Mouse (Mus musculus) embryo, embryonic 9.5 days (tissue): Measurements from ENCODE around the gene Pou6f1.
A peak's percentile ranks its signal among the peaks of the same experiment; 100 is the strongest.
"Not testable (repeated sequence)": the region's sequence is repeated elsewhere in the genome, so short reads cannot be mapped to it uniquely, and the experiment has no call there.

Experiments
- DNase-seq: peaks from one replicate; pipeline ENCODE4 v3.0.0-alpha.2; 2017; ENCODE audit errors: extremely low spot score

The Pou6f1 gene

DNA sequence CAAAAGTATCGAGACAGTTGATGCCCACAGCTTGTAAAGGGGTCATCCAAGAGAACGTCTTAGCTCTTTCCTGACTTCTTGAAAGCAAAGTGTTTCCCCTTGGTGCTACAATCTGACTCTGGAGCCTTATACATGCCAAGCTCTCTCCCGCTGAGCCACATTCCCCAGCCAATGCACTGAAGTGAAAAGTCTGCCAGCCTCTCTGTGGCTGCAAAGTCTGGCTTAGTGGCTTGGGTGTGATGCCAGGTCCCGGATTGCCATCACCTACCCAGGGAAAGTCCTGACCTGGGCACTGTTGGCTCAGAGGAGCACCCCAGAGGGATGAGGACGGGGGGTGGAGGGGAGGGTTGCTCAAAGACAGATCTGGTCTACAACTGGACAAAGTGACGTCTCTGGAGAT lies 23.0 kb downstream of the Pou6f1 start:
- no peak for DNase-seq

DNA sequence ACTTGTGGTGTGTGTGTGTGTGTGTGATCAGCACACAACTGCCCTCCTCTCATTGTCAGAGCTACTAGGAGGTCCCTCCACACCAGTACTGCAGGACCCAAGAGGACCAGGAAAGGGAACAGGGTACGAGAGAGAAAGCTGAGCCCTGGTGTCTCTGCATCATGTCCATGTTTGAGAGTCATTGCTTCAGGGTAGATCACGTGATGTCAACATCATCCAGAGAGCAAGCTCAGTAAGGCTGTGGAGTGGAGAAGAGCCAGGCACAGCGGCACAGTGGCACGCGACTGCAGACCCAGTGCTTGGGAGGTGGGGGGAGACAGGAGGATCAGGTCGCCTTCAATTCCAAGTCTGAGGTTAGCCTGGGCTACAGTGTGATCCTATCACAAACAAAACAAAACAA lies 23.4 kb downstream of the Pou6f1 start:
- no peak for DNase-seq

DNA sequence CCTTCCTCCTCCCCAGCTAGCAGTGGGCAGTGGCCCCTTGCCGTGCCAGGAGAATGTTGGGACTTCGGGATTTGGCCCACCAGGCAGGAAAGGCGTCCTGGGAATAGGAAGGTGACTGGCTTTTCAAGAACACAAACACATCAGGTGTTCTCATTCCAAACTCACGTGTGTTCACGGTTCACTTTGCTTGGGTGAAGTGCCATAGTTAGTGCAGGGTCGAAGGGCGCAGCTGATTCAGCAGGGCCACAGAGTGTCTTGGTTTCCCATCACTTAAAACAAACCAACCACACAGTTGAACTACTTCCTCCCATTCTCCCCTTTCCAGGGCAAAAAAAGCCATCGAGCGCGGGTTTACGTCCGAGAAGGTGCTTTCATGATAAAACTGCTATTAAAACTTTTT lies 24.4 kb downstream of the Pou6f1 start:
- no peak for DNase-seq

DNA sequence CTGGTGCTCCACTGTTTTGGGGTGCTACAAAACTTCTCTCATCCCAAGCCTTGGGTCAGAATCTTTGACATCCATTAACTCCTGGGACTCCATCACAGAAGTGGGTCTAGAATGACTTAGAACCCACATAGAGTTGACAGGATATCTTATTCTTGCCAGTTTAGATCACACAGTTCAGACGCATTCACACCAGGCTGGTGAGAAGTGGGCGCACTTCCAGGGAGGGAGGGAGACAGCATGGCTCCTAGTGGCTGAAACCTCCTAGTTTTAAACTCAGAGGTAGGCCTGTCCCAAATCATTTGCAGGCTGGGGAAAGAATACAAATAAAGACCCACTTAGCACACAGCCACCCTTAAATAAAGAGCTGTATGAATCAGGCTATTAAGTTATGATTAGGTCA lies 25.4 kb downstream of the Pou6f1 start:
- DNase-seq, result no peak

DNA sequence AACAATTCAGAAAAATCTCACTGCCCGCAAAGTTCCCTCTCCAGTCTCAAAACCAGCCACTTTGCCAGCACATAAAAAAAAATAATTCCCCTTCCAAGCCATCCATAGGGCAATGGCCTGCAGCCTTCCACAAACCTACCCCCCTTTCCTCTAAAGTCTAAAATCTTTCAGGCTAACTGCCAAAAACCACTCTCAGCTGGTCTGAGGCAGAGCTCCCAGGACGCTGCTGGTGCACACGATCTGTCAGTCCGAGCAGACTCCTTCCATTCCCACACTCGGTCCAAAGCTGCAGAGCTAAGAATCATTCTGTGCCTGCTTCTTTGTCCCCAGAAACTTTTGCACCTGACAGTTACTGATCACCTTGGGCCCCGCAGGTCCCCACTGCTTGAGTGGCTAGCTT lies 25.8 kb downstream of the Pou6f1 start:
- no peak for DNase-seq

DNA sequence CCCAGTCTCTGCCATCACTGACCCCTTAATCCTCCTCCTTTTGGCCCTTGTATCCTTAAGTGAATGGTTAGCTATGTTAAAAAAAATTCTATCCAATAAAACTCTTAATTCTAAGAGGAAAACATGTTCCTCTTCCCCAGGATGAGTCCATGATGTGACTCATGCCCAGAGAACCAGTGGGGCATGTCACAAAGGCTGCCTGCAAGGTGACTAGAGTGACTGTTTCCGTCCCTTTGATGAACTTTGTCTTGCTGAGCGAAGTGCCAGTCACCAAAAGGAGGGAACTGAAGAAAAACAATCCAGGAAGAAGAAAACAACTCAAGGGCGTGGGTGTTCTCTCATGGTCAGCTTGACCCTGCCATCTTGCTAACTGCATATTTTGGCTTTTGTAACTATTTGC lies 30.5 kb downstream of the Pou6f1 start:
- no peak for DNase-seq

DNA sequence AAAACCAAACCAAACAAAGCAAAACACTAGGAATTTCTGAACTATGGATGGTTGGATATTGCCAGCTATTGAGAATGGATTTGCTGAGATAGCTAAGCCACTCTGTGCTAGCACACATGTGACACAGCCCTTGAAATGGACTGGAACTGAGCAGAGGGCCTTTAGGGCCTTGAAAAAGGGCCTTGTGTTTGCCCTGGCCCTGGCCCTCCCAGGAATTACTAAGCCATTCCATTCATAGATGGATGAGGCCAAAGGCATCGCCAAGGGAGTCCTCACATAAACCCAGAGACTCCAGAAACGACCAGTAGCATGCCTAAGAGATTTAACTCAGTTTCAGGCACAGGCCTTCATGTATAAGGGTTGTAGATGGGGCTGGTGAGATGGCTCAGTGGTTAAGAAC lies 33.3 kb downstream of the Pou6f1 start:
- no peak for DNase-seq

DNA sequence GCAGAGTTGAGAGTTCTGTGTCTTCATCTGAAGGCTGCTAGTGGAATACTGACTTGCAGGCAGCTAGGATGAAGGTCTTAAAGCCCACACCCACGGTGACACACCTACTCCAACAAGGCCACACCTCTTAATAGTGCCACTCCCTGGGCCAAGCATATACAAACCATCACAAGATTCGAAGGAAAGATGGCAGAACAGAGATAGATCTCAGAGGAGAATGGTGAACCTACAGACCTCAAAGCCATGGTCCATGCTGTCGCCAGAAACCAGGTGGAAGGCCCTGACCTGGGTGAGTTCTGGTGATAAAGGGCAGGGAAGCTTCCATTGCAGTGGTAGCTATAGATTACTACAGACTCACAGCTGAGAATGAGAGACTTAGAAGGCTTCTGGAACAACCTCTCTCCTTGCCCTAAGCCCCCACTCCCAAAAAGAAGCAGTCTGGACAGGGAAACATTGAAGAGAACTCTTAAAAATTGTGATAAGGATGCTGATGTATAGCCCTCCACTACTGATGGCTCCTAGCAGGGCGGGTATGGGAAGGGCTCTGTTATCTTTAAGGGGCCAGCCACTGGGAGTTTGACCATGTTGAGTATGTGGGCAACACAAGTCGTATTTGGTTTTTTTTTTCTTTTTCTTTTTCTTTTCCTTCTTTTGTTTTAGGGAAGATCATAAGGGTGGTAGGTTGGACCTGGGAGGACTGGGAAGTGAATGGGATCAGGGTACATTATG lies 41.9 kb downstream of the Pou6f1 start:
- no peak for DNase-seq

DNA sequence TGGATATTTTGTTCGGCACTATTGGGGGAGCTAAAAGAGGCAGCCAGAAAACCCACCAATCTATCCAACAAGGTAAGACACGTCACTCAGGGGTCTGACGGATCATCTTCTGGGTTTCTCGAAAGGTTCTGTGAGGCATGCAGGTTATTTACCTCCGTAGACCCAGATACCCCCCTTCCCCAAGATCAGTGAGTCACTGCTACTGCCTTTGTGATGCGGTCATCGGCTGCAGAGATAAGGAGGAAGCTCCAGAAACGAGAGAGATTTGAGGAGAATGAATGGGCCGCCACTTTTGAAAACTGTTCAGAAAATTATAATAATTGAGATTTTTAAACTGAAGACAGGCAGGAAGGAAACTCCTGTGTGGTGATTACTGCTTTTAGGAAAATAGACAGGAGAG lies 43.4 kb downstream of the Pou6f1 start:
- no peak for DNase-seq

DNA sequence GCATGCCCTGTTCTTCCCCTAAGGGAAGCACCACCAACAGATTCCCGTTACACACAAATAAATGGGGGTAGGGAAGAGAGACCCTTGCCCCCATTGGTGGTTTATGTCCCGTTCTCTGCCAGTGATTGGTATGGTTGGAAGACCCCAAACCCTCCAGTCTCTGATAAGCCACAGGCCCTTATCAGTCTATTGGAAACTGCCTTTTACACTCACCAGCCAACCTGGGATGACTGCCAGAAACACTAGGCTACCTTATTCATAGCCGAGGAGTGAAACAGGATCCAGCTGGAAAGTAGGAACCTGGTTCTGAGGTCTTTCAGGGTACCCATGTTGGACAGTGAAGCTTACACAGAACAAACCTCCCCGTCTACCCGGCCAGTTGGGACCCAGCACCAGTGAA lies 43.8 kb downstream of the Pou6f1 start:
- no peak for DNase-seq

DNA sequence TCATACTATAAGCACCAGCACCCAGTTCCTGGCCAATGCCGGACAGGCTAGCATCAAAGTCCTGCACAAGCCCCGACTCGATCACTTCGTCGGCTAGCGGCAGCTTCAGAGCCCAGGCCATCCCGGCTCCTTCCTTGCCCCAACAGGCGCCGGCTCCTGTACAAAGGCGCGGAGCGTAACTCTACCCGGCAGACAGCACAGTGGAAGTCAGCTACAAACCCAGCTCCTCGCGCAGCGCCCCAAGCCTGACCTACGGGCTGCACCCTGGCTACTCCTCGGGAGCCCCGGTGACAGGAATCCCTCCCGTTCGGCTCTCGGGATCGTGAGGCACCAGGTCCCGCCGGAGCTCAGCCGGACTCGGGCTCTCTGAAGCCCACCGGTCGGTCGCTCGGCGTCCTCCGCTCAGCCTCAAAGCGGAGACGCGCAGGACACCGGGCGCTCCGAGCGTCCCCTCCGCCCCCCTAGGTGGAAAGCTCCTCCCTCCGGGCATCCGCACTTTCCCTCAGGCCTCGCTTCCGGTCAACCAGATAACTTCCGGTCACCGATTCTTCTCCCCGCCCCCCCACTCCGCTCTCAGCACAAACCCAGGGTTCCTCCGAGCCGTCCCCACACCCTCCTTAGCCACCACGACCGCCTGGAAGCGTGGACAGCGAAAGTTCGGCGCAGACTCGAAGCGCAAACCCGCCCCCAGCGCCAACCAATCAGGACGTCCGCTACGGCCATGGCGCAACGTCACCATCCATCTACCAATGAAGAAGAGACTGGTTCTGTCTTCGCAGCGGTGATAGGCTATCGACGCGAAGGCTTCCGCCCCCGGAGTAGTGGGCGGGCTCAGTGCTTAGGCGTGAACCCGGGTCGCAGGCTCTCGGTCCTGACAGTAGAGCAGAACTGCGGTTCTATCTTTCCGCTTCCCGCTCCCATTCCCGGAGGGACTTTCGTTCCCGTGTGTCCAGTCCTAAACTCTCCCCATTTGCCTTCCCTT lies 48.2 kb downstream of the Pou6f1 start, which contains the start of gene Tfcp2:
Tfcp2 (minus strand) TSS at position 683 of the 982 bp plus-strand sequence.
- peak; percentile 98 for DNase-seq

DNA sequence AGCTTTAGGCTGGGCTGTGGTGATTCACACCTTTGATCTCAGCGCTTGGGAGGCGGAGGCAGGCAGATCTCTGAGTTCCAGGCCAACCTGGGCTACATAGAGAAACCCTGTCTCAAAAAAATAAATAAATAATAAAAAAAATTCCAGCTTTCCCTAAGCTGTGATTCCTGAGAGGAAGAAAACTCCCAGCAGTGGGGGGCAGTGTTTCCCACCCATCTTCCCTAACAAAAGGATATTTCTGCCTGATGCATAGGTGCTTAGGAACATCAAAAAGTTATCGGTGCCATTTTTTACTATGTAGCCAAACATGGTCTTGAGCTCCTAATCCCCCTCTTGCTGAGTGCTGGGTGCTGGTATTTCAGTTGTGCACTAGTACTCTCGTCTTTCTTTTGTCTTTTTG lies 49.5 kb downstream of the Pou6f1 start:
- no peak for DNase-seq

DNA sequence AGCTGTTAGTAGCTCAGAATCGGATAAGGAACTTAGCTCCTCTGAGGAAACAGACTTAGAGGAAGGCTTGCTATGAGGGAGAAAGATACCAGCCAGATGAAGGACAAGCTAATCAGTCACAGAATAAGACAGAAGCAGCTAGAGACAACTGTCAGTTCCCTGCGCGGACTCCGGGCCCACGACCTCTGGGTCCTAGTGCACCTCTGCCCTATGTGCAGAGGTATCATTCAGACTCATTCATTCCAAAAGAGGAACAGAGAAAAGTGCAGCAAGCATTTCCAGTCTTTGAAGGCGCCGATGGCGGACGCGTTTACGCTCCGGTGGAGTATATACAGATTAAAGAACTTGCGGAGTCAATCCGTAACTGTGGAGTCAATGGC lies 56.1 kb downstream of the Pou6f1 start:
- not testable (repeated sequence) for DNase-seq

DNA sequence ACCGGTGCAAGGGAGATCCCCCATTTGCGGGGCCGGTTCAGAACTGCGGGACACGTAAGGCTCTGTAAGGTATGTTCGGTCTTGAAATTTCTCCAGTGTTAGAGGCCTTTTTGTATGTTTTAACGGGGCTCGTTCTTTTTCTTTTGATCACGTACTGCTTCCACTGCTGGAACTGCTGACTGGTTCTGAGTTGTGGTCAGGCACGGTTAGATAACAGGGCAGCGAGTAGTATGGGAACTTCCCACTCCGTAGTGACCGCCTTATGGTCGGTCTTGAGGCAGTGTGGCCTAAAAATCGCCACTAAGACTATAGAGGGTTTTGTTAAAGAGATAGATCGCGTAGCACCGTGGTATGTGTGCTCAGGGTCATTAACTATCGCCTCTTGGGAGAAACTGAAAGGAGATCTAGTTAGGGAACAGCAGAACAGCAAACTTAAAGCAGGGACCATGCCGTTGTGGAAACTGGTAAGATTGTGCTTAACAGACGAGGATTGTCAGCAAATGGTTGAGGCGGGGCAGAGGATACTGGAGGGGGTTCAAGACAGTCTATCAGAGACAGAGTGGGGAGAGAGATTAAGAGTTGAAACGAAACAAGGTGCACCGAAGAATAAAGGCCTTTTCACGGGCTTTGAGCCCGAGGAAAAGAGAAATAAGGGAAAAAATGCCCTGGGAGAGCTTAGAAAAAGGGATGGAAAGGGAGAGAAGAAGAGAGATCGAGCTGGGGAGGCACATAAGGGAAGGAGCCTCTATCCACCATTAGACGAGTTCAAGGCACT lies 56.7 kb downstream of the Pou6f1 start:
- not testable (repeated sequence) for DNase-seq

DNA sequence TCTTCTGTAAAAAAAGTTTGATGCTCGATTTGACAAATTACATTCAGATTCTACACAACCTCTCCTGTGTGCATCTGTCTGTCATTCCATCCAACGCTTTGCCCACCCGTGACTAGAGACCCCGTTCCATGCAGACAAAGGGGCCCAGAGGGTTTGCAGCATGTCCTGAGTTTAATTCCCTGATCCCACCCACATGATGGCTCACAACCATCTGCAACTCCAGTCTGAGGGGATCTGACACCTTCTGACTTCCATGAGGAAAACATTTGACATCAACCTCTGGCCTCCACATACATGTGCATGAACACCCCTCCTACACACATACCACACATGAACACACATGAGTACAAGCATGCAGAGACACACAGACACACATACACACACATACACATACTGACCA lies 58.4 kb downstream of the Pou6f1 start:
- no peak for DNase-seq

DNA sequence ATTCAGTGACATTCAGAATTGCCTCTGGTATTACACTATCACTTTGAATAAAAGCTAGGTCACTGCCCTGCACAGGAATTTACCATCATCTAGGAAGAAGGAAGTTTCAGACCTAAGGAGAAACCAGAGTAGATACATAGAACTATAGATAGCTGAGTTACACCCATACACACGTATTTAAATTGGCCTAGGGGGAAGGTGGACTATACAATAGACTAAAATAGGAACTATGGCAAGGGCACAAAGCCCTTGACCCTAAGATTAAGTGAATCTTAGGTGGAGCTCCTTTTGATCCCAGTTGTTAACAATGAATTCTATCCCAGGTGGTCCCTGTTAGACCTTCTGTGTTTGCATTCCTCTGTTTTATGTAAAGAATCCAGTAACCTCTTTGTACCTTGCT lies 58.8 kb downstream of the Pou6f1 start:
- not testable (repeated sequence) for DNase-seq

DNA sequence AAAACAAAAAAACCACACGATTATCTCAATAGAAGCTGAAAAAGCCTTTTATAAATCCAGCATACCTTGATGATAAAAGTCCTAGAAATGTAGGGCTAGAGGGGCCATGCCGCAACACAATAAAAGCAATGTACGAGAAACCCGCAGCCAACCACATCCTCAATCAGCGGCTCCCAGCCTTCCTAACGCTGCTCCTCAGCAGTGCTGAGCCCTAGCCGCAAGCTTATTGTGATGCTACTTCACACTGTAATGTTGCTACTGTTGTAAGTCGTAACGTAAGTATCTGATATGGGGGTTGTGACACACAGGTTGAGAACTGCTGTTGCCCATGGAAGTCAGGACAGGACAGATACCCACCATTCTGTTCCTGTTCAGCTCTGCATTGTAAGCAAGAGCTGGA lies 60.4 kb downstream of the Pou6f1 start:
- no peak for DNase-seq

DNA sequence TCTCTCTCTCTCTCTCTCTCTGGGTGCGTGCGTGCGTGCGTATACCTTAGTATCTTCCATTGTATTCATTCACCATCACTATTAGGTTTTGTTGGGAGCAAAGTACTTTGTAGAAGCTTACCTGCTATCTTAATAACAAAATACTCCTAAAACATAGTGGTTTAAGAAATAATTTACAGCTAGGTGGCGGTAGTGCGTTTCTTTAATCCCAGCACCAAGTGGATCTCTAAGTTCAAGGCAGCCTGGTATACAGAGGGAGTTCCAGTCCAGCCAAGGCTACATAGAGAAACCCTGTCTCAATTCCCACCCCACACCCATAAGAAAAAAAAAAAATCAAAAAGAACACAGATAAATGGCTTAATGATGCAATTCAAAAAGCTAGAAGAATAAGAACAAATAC lies 61.9 kb downstream of the Pou6f1 start:
- DNase-seq, result peak; percentile 6

DNA sequence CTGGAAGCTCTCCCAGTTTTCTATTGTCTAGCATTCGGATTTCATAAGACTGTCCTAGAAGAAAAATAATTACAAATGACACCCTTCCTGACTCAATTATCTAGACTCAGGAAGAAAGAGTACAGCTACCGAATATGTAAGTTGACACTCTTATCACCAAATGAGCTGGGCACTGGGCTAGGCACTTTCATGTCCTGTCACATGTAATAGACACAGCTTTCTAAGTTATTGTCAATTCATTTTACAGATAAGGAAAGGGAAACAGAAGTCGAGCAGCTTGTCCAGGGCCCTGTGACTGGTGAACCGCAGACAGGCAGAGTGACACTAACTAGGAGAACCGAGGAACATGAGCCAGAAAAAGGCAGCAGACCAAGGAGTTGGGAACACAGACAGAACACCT lies 71.9 kb downstream of the Pou6f1 start:
- no peak for DNase-seq

DNA sequence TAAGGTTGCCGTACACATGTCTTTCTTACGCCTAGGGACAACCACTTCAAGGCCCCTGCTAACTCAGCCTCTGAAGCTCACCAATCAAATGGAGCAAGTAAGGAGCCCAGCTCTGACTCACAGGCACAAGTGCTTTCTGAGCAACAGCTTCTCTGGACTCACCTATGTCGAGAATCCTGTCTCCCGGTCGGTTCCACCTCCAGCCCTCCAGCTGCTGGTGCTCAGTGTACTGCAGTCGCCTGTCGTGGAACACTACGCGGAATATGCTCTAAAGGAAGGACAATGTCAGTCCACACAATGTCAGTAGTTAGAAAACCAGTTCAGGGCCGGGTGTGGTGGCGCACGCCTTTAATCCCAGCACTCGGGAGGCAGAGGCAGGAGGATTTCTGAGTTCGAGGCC lies 74.4 kb downstream of the Pou6f1 start:
- no peak for DNase-seq
